Mouse (Mus musculus) spleen, adult 2 months (tissue): ENCODE results near the gene Hspa5.

Experiments used
- CTCF ChIP-seq: fragments of 200-500 bp; IDR thresholded peaks from 2 replicates; pipeline ENCODE4 v1.5.1; 2011; ENCODE audit warnings: mild to moderate bottlenecking, inconsistent platforms; ENCODE audit not compliant: insufficient read depth, insufficient read length, insufficient replicate concordance; ENCODE audit errors: extremely low read depth
- POLR2A ChIP-seq: fragments of 200-500 bp; IDR thresholded peaks from 2 replicates; pipeline ENCODE4 v1.6.1; 2011; ENCODE audit warnings: low read depth, low read length, inconsistent platforms

DNA sequence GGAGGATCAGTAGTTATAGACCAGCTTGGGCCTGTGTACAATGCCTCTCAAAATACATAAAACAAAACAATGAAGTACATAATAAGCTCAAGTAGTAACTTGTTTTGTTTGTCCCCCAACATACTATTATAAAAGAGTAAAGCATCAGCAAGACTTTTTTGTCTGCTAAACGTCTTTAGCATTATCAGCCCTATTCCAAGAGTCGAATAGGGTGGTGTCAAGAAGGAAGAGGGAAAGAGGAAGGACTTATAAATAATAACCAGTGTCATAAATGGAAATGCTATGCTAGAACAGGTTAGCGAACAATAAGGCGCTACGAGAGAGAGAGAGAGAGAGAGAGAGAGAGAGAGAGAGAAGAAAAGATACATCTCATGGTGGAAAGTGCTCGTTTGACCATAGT lies 819 bp upstream of the Hspa5 start:
- no peak for TF ChIP-seq CTCF
- TF ChIP-seq POLR2A, result no peak
